ENCODE assay signal across 12 mouse cellular contexts in the genomic region with DNA sequence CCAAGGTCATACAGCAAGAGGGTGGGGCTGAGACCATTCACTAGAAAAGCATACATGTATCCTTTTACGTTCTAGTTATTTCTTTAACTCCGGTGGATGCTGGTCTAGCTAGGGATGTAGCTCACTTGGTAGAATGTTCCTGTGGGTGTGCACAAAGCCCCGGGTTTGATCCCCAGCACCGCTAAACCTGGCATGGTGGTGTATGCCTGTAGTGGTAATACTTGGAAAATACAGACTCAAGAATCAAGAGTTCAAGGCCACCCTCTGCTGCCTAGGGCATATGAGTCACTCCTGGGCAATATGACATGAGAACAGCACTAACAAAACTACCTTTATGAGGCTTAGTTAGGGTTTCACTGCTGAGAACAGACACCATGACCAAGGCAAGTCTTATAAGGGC. TPM values are rescaled to one million over a fixed set of nuclear protein-coding genes. Genes with fewer than 3 reads are reported as not detected.
DNase-seq lines count a peak whose midpoint lies in the region; ATAC-seq and TF ChIP-seq lines count a peak whose summit lies in the region.
"Had no signal": no experiment of that assay in that cellular context is flagged by ENCODE, and none has a peak within 500 bp of the region (broad histone marks: within the 10 kb centered on the region; RNA-seq: fewer than 3 reads in every experiment).

No protein-coding gene starts in this region.

- H3K36me3 ChIP-seq in kidney, postnatal 0 days (ENCODE audit: insufficient read depth, low read length), result no peaks in the 10 kb centered on the region
- H3K36me3 ChIP-seq in forebrain, embryonic 12.5 days (replicated peaks), result no peaks in the 10 kb centered on the region
- H3K36me3 ChIP-seq in hindbrain, embryonic 15.5 days, result no peaks in the 10 kb centered on the region
- no peaks in the 10 kb centered on the region for H3K36me3 ChIP-seq in neural tube, embryonic 12.5 days

- H3K27me3 ChIP-seq in kidney, postnatal 0 days (ENCODE audit: insufficient read depth, low read length), result no peaks in the 10 kb centered on the region
- no peaks in the 10 kb centered on the region for H3K27me3 ChIP-seq in forebrain, embryonic 12.5 days
- H3K27me3 ChIP-seq in hindbrain, embryonic 15.5 days, result no peaks in the 10 kb centered on the region
- no peaks in the 10 kb centered on the region for H3K27me3 ChIP-seq in neural tube, embryonic 12.5 days (replicated peaks)
- H3K27me3 ChIP-seq: Patski had no signal

- no peak overlapping the region for H3K4me3 ChIP-seq in kidney, postnatal 0 days (replicated peaks; ENCODE audit: low read depth, low read length)
- H3K4me3 ChIP-seq in forebrain, embryonic 12.5 days (replicated peaks), result no peak overlapping the region
- H3K4me3 ChIP-seq in hindbrain, embryonic 15.5 days, result no peak overlapping the region
- no peak overlapping the region for H3K4me3 ChIP-seq in neural tube, embryonic 12.5 days

- no peak overlapping the region for H3K9ac ChIP-seq in kidney, postnatal 0 days (ENCODE audit: low read depth, low read length)
- 0 out of 2 replicates have a peak overlapping the region, but pooled peaks have one; percentile 7 for H3K9ac ChIP-seq in forebrain, embryonic 12.5 days
- H3K9ac ChIP-seq in hindbrain, embryonic 15.5 days, result no peak overlapping the region
- no peak overlapping the region for H3K9ac ChIP-seq in neural tube, embryonic 12.5 days

- no peak overlapping the region for H3K4me2 ChIP-seq in kidney, postnatal 0 days (ENCODE audit: low read length)
- H3K4me2 ChIP-seq in forebrain, embryonic 12.5 days, result no peak overlapping the region
- H3K4me2 ChIP-seq in hindbrain, embryonic 15.5 days, result no peak overlapping the region
- no peak overlapping the region for H3K4me2 ChIP-seq in neural tube, embryonic 12.5 days (replicated peaks)

- no peak for DNase-seq in kidney, postnatal 0 days (ENCODE audit: low spot score)
- DNase-seq in kidney, postnatal 10 days, result no peak
- DNase-seq in gastrocnemius, postnatal 25 days, result no peak
- no peak for DNase-seq in left cerebral cortex, adult 8-10 months (ENCODE audit: low spot score in 2 of 2)
- DNase-seq in left cerebral cortex, postnatal 4 days, result no peak

- H3K4me1 ChIP-seq in kidney, postnatal 0 days (replicated peaks; ENCODE audit: insufficient read depth, low read length), result peaks cover 8% of the 10 kb centered on the region; the same call in 1 of the 2 replicates
- H3K4me1 ChIP-seq in forebrain, embryonic 12.5 days, result peaks cover 61% of the 10 kb centered on the region
- H3K4me1 ChIP-seq in hindbrain, embryonic 15.5 days (replicated peaks), result peaks cover 61% of the 10 kb centered on the region
- H3K4me1 ChIP-seq in neural tube, embryonic 12.5 days, result peaks cover 64% of the 10 kb centered on the region

- H3K27ac ChIP-seq in kidney, postnatal 0 days, result peak overlapping the region; percentile 64
- peak overlapping the region; percentile 94 for H3K27ac ChIP-seq in forebrain, embryonic 12.5 days
- H3K27ac ChIP-seq in hindbrain, embryonic 15.5 days (replicated peaks), result peak overlapping the region; percentile 70
- H3K27ac ChIP-seq in neural tube, embryonic 12.5 days, result peak overlapping the region; percentile 65

- 83% methylated on average over 4 of the region's 4 CpGs for WGBS in kidney, postnatal 0 days
- 73% methylated on average over 4 of the region's 4 CpGs for WGBS in forebrain, embryonic 12.5 days
- WGBS in hindbrain, embryonic 15.5 days, result 77% methylated on average over 4 of the region's 4 CpGs
- WGBS in neural tube, embryonic 12.5 days, result 80% methylated on average over 4 of the region's 4 CpGs

- no peak for ATAC-seq in kidney, postnatal 0 days (replicated peaks; ENCODE audit: low FRiP score, low read depth)
- no peak for ATAC-seq in forebrain, embryonic 12.5 days (ENCODE audit: low FRiP score)
- no peak for ATAC-seq in hindbrain, embryonic 15.5 days (ENCODE audit: low FRiP score, low read depth)
- ATAC-seq in neural tube, embryonic 12.5 days (ENCODE audit: low FRiP score, low read depth), result no peak

- TF ChIP-seq CTCF in kidney, postnatal 0 days (IDR thresholded peaks at IDR 0.05; ENCODE audit: low read depth), result no peak

- intact Hi-C loops in left cerebral cortex, postnatal 4 days (cut with DNase I), result no loop called here

- H3K9me3 ChIP-seq in kidney, postnatal 0 days (replicated peaks; ENCODE audit: low read length), result no peaks in the 10 kb centered on the region
- no peaks in the 10 kb centered on the region for H3K9me3 ChIP-seq in forebrain, embryonic 12.5 days
- H3K9me3 ChIP-seq in hindbrain, embryonic 15.5 days, result no peaks in the 10 kb centered on the region
- H3K9me3 ChIP-seq in neural tube, embryonic 12.5 days, result no peaks in the 10 kb centered on the region

RNA-seq across cellular contexts. Expression of a gene that starts 59.8 kb away (rescaled TPM):
- polyA plus RNA-seq in kidney, postnatal 0 days (2015; fragmentation: Nextera tagmentation; extraction: Ambion mirVana), result 5.7 and 6.4 TPM in 2 replicates
- polyA plus RNA-seq in forebrain, embryonic 12.5 days (2016; fragmentation: Nextera tagmentation; extraction: Ambion mirVana), result 14.4 and 15.7 TPM in 2 replicates
- 15.6 and 17.8 TPM in 2 replicates for polyA plus RNA-seq in hindbrain, embryonic 15.5 days (2015; fragmentation: Nextera tagmentation; extraction: Ambion mirVana)
- polyA plus RNA-seq in neural tube, embryonic 12.5 days (2016; fragmentation: Nextera tagmentation; extraction: Ambion mirVana), result 12.6 and 13.2 TPM in 2 replicates
- total RNA-seq in gastrocnemius, postnatal 25 days (2021), result 100 to 1,000 TPM; 114 to 132 TPM
- 10 to 100 TPM; 18.8 to 22.2 (median 20.4) TPM for total RNA-seq in left cerebral cortex, adult 8-10 months (2022)
- total RNA-seq in left cerebral cortex, postnatal 4 days (2021), result 10 to 100 TPM; 20.0 to 22.1 TPM

RNA-seq across cellular contexts. Expression of a gene that starts 59.9 kb away (rescaled TPM):
- 0.09 and 0.14 TPM in 2 replicates for polyA plus RNA-seq in kidney, postnatal 0 days (2015; fragmentation: Nextera tagmentation; extraction: Ambion mirVana)
- polyA plus RNA-seq in forebrain, embryonic 12.5 days (2016; fragmentation: Nextera tagmentation; extraction: Ambion mirVana), result 0.18 and 0.36 TPM in 2 replicates
- polyA plus RNA-seq in hindbrain, embryonic 15.5 days (2015; fragmentation: Nextera tagmentation; extraction: Ambion mirVana), result 1.1 and 1.4 TPM in 2 replicates
- polyA plus RNA-seq in neural tube, embryonic 12.5 days (2016; fragmentation: Nextera tagmentation; extraction: Ambion mirVana), result 0.22 and 0.25 TPM in 2 replicates
- total RNA-seq in gastrocnemius, postnatal 25 days (2021), result not detected
- 1 to 10 TPM; 1.9 to 3.2 (median 2.9) TPM for total RNA-seq in left cerebral cortex, adult 8-10 months (2022)
- total RNA-seq in left cerebral cortex, postnatal 4 days (2021), result 1 to 10 TPM; 1.4 to 2.4 TPM
- total RNA-seq: hematopoietic stem cell, adult 5-6 weeks; liver, adult 2 months; neutrophil, adult 5-6 weeks had no signal
- polyA plus RNA-seq: liver, adult 2 months had no signal
